In genomic region chr1:92111551-92111950, GRCm38 (mm10) we compare ENCODE assay signal across 18 mouse cellular contexts.
DNase-seq lines count a peak whose midpoint lies in the region; ATAC-seq and TF ChIP-seq lines count a peak whose summit lies in the region.
"Had no signal": no experiment of that assay in that cellular context is flagged by ENCODE, and none has a peak within 500 bp of the region (broad histone marks: within the 10 kb centered on the region; RNA-seq: fewer than 3 reads in every experiment).

No protein-coding gene starts in this region.

- ATAC-seq in stomach, embryonic 15.5 days (ENCODE audit: insufficient read depth, low FRiP score, low read depth) = no peak
- ATAC-seq: forebrain, embryonic 15.5 days; intestine, postnatal 0 days had no signal

- H3K27ac ChIP-seq in gastrocnemius, adult 2 months = peak overlapping the region; percentile 96
- peak overlapping the region; percentile 48; the same call in 1 of the 2 replicates for H3K27ac ChIP-seq in stomach, embryonic 15.5 days
- H3K27ac ChIP-seq: forebrain, embryonic 15.5 days; hindbrain, embryonic 15.5 days had no signal

- H3K4me1 ChIP-seq in stomach, embryonic 15.5 days = peaks cover 22% of the 10 kb centered on the region

- no peaks in the 10 kb centered on the region for H3K9me3 ChIP-seq in stomach, embryonic 15.5 days
- H3K9me3 ChIP-seq: forebrain, embryonic 15.5 days; heart, embryonic 12.5 days; hindbrain, embryonic 15.5 days had no signal

- 65% methylated on average over 2 of the region's 2 CpGs for WGBS in stomach, embryonic 15.5 days

- no peaks in the 10 kb centered on the region for H3K36me3 ChIP-seq in stomach, embryonic 15.5 days
- H3K36me3 ChIP-seq: forebrain, embryonic 15.5 days; heart, embryonic 12.5 days; hindbrain, embryonic 15.5 days had no signal

- H3K4me2 ChIP-seq in stomach, embryonic 15.5 days = no peak overlapping the region
- H3K4me2 ChIP-seq: forebrain, embryonic 15.5 days; heart, embryonic 12.5 days; hindbrain, embryonic 15.5 days had no signal

- H3K4me3 ChIP-seq in gastrocnemius, adult 2 months = peak overlapping the region; percentile 74
- H3K4me3 ChIP-seq in stomach, embryonic 15.5 days (replicated peaks) = no peak overlapping the region
- H3K4me3 ChIP-seq: erythroblast, embryonic 14.5 days; forebrain, embryonic 15.5 days; heart, embryonic 12.5 days; hindbrain, embryonic 15.5 days had no signal

- H3K27me3 ChIP-seq in stomach, embryonic 15.5 days (replicated peaks) = no peaks in the 10 kb centered on the region
- H3K27me3 ChIP-seq: forebrain, embryonic 15.5 days; heart, embryonic 12.5 days; hindbrain, embryonic 15.5 days had no signal

- no peak overlapping the region for H3K9ac ChIP-seq in stomach, embryonic 15.5 days
- H3K9ac ChIP-seq: forebrain, embryonic 15.5 days; heart, embryonic 12.5 days; hindbrain, embryonic 15.5 days had no signal

- intact Hi-C loops in gastrocnemius, adult 2 months (cut with DNase I) = loop anchor here (10.0 kb wide), 1 partner anchor 63 kb away; no protein-coding TSS in a partner anchor

- DNase-seq in cerebellum, postnatal 14 days = peak; percentile 37 to 66
- DNase-seq in cerebellum, adult 9-10 months = no peak
- DNase-seq in gastrocnemius, adult 2 months = peak; percentile 57
- DNase-seq in gastrocnemius, adult 18-20 months (ENCODE audit: low spot score) = no peak
- DNase-seq in brain, adult 2 months (ENCODE audit: low read depth, low spot score) = peak; percentile 54
- DNase-seq in layer of hippocampus, adult 18-20 months (ENCODE audit: low spot score in 2 of 2) = no peak
- DNase-seq in testis, postnatal 10 days (ENCODE audit: low spot score) = no peak
- DNase-seq: adrenal gland, postnatal 14 days; cerebellum, adult 9-11 months; gastrocnemius, postnatal 25 days; heart, adult 18-20 months; kidney, adult 8-10 months had no signal

- TF ChIP-seq CTCF in gastrocnemius, adult 2 months (IDR thresholded peaks at IDR 0.05) = no peak

Comparison
In these comparisons a context has a peak if more than half of its experiments do, and no peak if none do; other contexts are left out.
1. DNase-seq: peak in cerebellum, postnatal 14 days (2 of 2), gastrocnemius, adult 2 months (single experiment) and brain, adult 2 months (single experiment); none in cerebellum, adult 9-10 months (single experiment), gastrocnemius, adult 18-20 months (single experiment), layer of hippocampus, adult 18-20 months (0 of 2) and testis, postnatal 10 days (single experiment).